Mouse (Mus musculus) stomach, embryonic 14.5 days (tissue): ENCODE results near the gene 2310007B03Rik. TPM values are rescaled to one million over a fixed set of nuclear protein-coding genes. Genes with fewer than 3 reads are reported as not detected.

Source experiments
- ATAC-seq: fragments of 200-750 bp; cut with Nextera tagmentation; 2 replicates; pipeline ENCODE4 v1.8.0; 2017; ENCODE audit warnings: low read depth, moderate TSS enrichment; ENCODE audit not compliant: insufficient number of reproducible peaks, insufficient read depth, low FRiP score
- H3K27ac ChIP-seq: fragments of 300-500 bp; sonication (generic); 2 replicates; pipeline ENCODE4 v1.5.1; 2014; ENCODE audit warnings: mild to moderate bottlenecking, low read length, moderate library complexity, mixed read lengths
- H3K27me3 ChIP-seq: fragments of 300-500 bp; sonication (generic); 2 replicates; pipeline ENCODE4 v1.6.1; 2014; ENCODE audit warnings: low read length, control low read depth, mixed read lengths; ENCODE audit not compliant: control insufficient read depth, insufficient read depth
- H3K36me3 ChIP-seq: fragments of 300-500 bp; sonication (generic); 2 replicates; pipeline ENCODE4 v1.6.1; 2014; ENCODE audit warnings: mild to moderate bottlenecking, control low read depth, low read length, moderate library complexity, mixed read lengths; ENCODE audit not compliant: control insufficient read depth, insufficient read depth
- H3K4me1 ChIP-seq: fragments of 300-500 bp; sonication (generic); 2 replicates; pipeline ENCODE4 v1.6.1; 2014; ENCODE audit warnings: low read length, control low read depth, mixed read lengths; ENCODE audit not compliant: control insufficient read depth, insufficient read depth
- H3K4me2 ChIP-seq: fragments of 300-500 bp; sonication (generic); replicated peaks from 2 replicates; pipeline ENCODE4 v1.6.1; 2014; ENCODE audit warnings: low read depth, low read length, control low read depth
- H3K4me3 ChIP-seq: fragments of 300-500 bp; sonication (generic); 2 replicates; pipeline ENCODE4 v1.5.1; 2014; ENCODE audit warnings: low read depth, low read length, control low read depth
- H3K9ac ChIP-seq: fragments of 300-500 bp; sonication (generic); replicated peaks from 2 replicates; pipeline ENCODE4 v1.6.1; 2014; ENCODE audit warnings: low read depth, mild to moderate bottlenecking, control low read depth, low read length, moderate library complexity, mixed read lengths
- H3K9me3 ChIP-seq: fragments of 300-500 bp; sonication (generic); 2 replicates; pipeline ENCODE4 v1.6.1; 2016; ENCODE audit warnings: low read depth, low read length, control low read depth; ENCODE audit not compliant: control insufficient read depth
- WGBS: fragments of 180-500 bp; shearing (Covaris S2); extraction: QIAGEN DNeasy Blood & Tissue Kit; methylation state at CpG from one replicate; pipeline ENCODE4 v1.1.7; 2014; 5-methylcytosine and 5-hydroxymethylcytosine counted together
- polyA plus RNA-seq: library from polyadenylated mRNA; unstranded; fragments of >200 nt; fragmentation: Nextera tagmentation; extraction: Ambion mirVana; gene quantifications from 2 replicates; pipeline ENCODE4 v1.2.1, GENCODE M21; 2014

The 2310007B03Rik gene
- polyA plus RNA-seq, 1 experiment from 2014 or later: 2.6 TPM

DNA sequence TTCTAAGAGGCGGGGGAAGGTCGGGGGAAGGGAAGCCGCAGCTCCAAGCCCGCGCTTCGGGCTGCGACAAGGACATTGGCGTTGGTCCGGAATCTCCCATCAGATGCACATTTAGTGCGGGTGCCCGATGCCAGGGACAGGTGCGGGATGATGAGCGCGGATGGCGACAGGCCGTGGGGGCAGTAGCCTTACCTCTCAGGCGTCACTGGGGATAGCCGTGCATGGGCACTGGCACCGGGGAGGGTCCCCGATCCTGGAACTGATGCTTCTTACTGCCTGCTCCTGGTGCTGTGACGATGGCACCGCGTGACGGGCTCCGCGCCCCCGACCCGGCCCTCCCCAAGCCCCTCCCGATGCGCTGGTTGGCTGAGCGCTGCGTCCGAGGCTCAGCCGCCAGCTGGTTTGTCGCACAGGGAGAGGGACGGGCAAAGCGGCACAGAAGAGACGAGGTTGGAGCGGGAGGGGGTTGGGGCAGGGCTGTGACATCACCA lies 59.1 kb downstream of the 2310007B03Rik start, which contains the start of gene Kif1a:
Gene Kif1a (minus strand): TSS at position 381 of the 491 bp plus-strand sequence.
- H3K9ac ChIP-seq: peak within 1 kb of the TSS; percentile 38; the same call in 1 of the 2 replicates
- H3K4me3 ChIP-seq: peak within 1 kb of the TSS; percentile 49
- no peak within 1 kb of the TSS for H3K27ac ChIP-seq
- 0 out of 2 replicates have a peak, but pooled peaks cover 6% of the 10 kb centered on the region for H3K4me1 ChIP-seq
- peak within 1 kb of the TSS; percentile 99 for H3K4me2 ChIP-seq
- H3K27me3 ChIP-seq: 0 out of 2 replicates have a peak, but pooled peaks cover 19% of the 10 kb centered on the region
- H3K9me3 ChIP-seq: no peaks in the 10 kb centered on the region
- no peaks in the 10 kb centered on the region for H3K36me3 ChIP-seq
- WGBS: under 1% methylated on average over 39 of the region's 39 CpGs
- ATAC-seq: peak; percentile 62

Other genes with a start within 250 kb of the 2310007B03Rik start
- 28.3 and 30.4 TPM in 2 replicates for gene Capn10, start 226.6 kb downstream of the 2310007B03Rik start, polyA plus RNA-seq
- 7.7 and 9.5 TPM in 2 replicates for gene Gpr35, start 210.1 kb downstream of the 2310007B03Rik start, polyA plus RNA-seq
- not detected in 2 replicates for gene Aqp12, start 154.6 kb downstream of the 2310007B03Rik start, polyA plus RNA-seq
- gene Kif1a, start 59.0 kb downstream of the 2310007B03Rik start, polyA plus RNA-seq: 18.7 and 23.2 TPM in 2 replicates
- not detected in 2 replicates for gene Agxt, start 25.7 kb downstream of the 2310007B03Rik start, polyA plus RNA-seq
- 0.10 and 0.23 TPM in 2 replicates for gene Crocc2, start 7.8 kb upstream of the 2310007B03Rik start, polyA plus RNA-seq
- gene Sned1, start 74.9 kb upstream of the 2310007B03Rik start, polyA plus RNA-seq: 4.8 and 8.6 TPM in 2 replicates
- 28.6 and 31.3 TPM in 2 replicates for gene Mterf4, start 145.0 kb upstream of the 2310007B03Rik start, polyA plus RNA-seq
- 59.5 and 63.1 TPM in 2 replicates for gene Ppp1r7, start 181.9 kb upstream of the 2310007B03Rik start, polyA plus RNA-seq
- gene Pask, start 182.5 kb upstream of the 2310007B03Rik start, polyA plus RNA-seq: 13.7 and 16.4 TPM in 2 replicates
- 0.77 and 0.81 TPM in 2 replicates for gene Ano7, start 213.0 kb upstream of the 2310007B03Rik start, polyA plus RNA-seq